Mouse (Mus musculus) lung, postnatal 10 days (tissue): ENCODE data around the gene Spaca5.

ENCODE experiments used
- DNase-seq: peaks from one replicate; pipeline ENCODE4 v3.0.0; 2021

The Spaca5 gene

GRCm38 (mm10) chrX:21068106-21068505 lies at the start of gene Spaca5:
TSS of gene Spaca5 (plus strand) at chrX:21068406.
- DNase-seq = no peak

GRCm38 (mm10) chrX:21061460-21061859 lies 6.7 kb upstream of the Spaca5 start:
- DNase-seq = no peak

DNA sequence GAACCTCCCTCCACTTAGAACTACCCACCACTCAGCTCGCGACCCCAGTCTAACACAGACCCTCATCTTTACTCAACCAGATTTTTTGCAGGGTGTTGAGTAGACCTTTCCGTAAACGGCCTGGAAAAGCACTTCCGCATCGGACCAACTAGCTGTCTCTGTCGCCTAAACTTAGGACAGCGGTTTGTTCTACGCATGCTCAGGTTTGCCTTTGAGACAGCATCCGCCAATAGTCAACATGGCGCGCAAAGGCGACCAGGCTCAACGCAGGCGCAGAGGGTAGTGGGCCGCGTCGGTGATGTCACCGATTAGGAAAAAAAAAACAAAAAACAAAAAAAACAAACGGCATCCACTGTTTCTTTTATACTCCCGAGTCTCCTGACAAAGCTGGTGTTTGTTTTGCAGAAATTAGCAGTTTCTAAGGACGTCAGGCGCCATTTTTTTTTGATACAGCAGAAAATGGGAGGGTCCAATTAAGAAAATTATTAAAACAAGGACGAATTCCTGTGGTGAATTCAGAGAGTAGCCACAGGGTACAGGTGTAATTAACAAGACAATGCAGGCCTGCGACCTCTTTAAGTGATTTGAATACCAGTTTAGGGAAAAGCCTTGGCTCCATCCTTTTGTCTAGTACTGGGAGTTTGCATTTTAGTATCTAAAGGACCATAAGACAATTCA lies 6.2 kb upstream of the Spaca5 start, which contains the start of gene Zfp182:
Zfp182 (minus strand) TSS at position 451 of the 678 bp plus-strand sequence.
- peak; percentile 87 for DNase-seq

DNA sequence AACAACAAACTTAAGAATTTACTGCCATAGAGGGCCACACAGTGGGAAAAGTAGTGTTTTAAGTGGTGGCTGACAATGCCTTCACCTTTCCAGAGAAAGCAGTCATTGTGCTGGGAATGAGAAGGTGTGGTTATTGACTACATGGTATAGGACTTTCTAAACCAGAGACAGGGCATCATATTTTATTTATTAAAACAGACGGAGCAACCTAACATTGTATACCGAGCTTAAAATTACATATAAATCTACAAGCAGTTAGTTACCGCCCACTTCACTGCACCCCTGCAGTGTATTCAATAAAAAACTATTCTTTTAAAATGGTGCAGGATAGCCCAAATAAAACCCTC lies 5.7 kb upstream of the Spaca5 start:
- no peak for DNase-seq

DNA sequence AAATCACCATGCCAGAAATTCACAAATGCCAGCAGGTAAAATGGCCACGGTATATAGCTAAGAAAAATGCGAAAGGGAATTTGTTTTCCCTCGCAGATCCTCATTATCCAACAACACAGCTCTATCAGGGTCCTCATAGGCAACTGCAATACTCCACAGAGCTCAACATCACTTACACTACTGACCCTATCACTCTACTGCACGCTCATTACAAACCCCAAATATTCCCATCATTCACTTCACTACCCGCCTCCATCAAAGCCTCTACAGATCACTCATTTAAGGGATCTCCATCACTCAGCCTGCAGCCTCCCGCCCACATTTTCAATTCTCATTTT lies 20.4 kb downstream of the Spaca5 start:
- no peak for DNase-seq

- peak; percentile 74 for DNase-seq
Observed at GRCm38 (mm10) chrX:21088983-21089866, 21.0 kb downstream of the Spaca5 start, which contains the start of gene Zfp300. TSS of gene Zfp300 (minus strand) at chrX:21089527.

- no peak for DNase-seq
Observed at GRCm38 (mm10) chrX:21089867-21090239, 21.6 kb downstream of the Spaca5 start.

DNA sequence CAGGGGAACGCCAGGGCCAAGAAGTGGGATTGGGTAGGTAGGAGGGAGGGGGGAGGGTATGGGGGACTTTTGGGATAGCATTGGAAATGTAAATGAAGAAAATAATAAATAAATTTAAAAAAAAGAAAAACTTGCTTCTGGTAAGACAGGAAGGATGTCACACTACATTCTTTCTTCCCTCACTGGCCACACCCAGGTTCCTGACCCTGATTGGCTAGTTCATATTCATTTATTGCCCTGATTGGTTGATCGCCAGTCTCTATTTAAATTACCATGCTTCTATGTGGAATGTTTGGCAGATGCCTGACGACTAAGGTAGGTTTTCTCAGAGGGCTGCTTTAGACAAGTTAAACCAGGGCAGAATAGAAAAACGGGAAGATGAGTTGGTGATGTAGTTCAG lies 47.3 kb downstream of the Spaca5 start, which contains the start of gene Ssxa1:
Ssxa1 (plus strand) TSS at position 301 of the 400 bp plus-strand sequence.
- no peak for DNase-seq
